9 mouse cellular contexts compared by ENCODE assay signal in the genomic region with DNA sequence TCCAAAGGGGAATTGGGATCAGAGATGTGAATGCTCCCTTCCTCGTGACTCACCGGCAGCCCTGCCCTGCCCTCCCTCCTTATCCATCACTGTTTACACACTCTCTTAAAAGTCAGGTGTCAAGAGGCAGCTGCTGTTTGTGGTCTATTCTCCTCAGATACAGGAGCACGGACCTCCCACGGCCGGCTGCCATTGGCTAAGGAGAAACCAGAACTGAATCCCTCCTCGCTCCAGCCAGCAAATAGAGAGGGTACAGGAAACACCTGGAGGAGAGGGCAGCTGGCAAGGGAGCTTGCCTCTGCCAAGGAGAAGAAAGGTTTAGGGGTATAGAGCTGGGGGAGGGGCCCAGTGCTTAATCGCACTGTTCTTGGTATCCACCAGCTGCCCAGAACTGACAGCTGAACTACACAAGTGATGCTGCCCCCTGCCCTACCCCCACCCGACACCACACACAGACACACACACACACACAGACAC. TPM values are rescaled to one million over a fixed set of nuclear protein-coding genes. Genes with fewer than 3 reads are reported as not detected.
A peak's percentile ranks its signal among the peaks of the same experiment; 100 is the strongest.
DNase-seq lines count a peak whose midpoint lies in the region; ATAC-seq lines count a peak whose summit lies in the region.
"Had no signal": no experiment of that assay in that cellular context is flagged by ENCODE, and none has a peak within 500 bp of the region (broad histone marks: within the 10 kb centered on the region; RNA-seq: fewer than 3 reads in every experiment).

No protein-coding gene starts in this region.

- no peaks in the 10 kb centered on the region for H3K36me3 ChIP-seq in hindbrain, embryonic 11.5 days (ENCODE audit: control insufficient read depth, insufficient read depth, low read length)
- no peaks in the 10 kb centered on the region for H3K36me3 ChIP-seq in limb, embryonic 15.5 days
- no peaks in the 10 kb centered on the region for H3K36me3 ChIP-seq in midbrain, embryonic 15.5 days (replicated peaks)

- H3K27me3 ChIP-seq in hindbrain, embryonic 11.5 days (ENCODE audit: control insufficient read depth, insufficient read depth, low read length), result no peaks in the 10 kb centered on the region
- H3K27me3 ChIP-seq in limb, embryonic 15.5 days, result no peaks in the 10 kb centered on the region
- no peaks in the 10 kb centered on the region for H3K27me3 ChIP-seq in midbrain, embryonic 15.5 days (replicated peaks)

- peaks cover 37% of the 10 kb centered on the region for H3K4me1 ChIP-seq in hindbrain, embryonic 11.5 days (replicated peaks; ENCODE audit: control insufficient read depth, insufficient read depth, low read length)
- H3K4me1 ChIP-seq in limb, embryonic 15.5 days, result peaks cover 62% of the 10 kb centered on the region
- peaks cover 30% of the 10 kb centered on the region for H3K4me1 ChIP-seq in midbrain, embryonic 15.5 days

- H3K27ac ChIP-seq in hindbrain, embryonic 11.5 days (ENCODE audit: low read depth, low read length), result peak overlapping the region; percentile 36
- peak overlapping the region; percentile 2; the same call in 1 of the 2 replicates for H3K27ac ChIP-seq in limb, embryonic 15.5 days
- no peak overlapping the region for H3K27ac ChIP-seq in midbrain, embryonic 15.5 days

- intact Hi-C loops in gastrocnemius, postnatal 36 days (cut with DNase I), result no loop called here

- H3K9ac ChIP-seq in hindbrain, embryonic 11.5 days (ENCODE audit: low read depth, low read length), result no peak overlapping the region
- H3K9ac ChIP-seq in limb, embryonic 15.5 days, result no peak overlapping the region
- no peak overlapping the region for H3K9ac ChIP-seq in midbrain, embryonic 15.5 days

- no peak for ATAC-seq in hindbrain, embryonic 11.5 days (ENCODE audit: low FRiP score)
- ATAC-seq in limb, embryonic 15.5 days (ENCODE audit: insufficient number of reproducible peaks, low FRiP score, low TSS enrichment, low read depth), result peak; percentile 44
- ATAC-seq in midbrain, embryonic 15.5 days (replicated peaks), result peak; percentile 8; the same call in 1 of the 2 replicates
- no peak for ATAC-seq in frontal cortex, adult (ENCODE audit: low TSS enrichment)

- H3K9me3 ChIP-seq in hindbrain, embryonic 11.5 days (ENCODE audit: control insufficient read depth, low read length), result no peaks in the 10 kb centered on the region
- H3K9me3 ChIP-seq in limb, embryonic 15.5 days, result no peaks in the 10 kb centered on the region
- no peaks in the 10 kb centered on the region for H3K9me3 ChIP-seq in midbrain, embryonic 15.5 days

- no peak overlapping the region for H3K4me2 ChIP-seq in hindbrain, embryonic 11.5 days (replicated peaks; ENCODE audit: low read depth, low read length)
- H3K4me2 ChIP-seq in limb, embryonic 15.5 days, result 0 out of 2 replicates have a peak overlapping the region, but pooled peaks have one; percentile 8
- no peak overlapping the region for H3K4me2 ChIP-seq in midbrain, embryonic 15.5 days

- no peak overlapping the region for H3K4me3 ChIP-seq in hindbrain, embryonic 11.5 days (ENCODE audit: low read depth, low read length)
- H3K4me3 ChIP-seq in limb, embryonic 15.5 days, result no peak overlapping the region
- no peak overlapping the region for H3K4me3 ChIP-seq in midbrain, embryonic 15.5 days

- peak; percentile 70 for DNase-seq in adrenal gland, postnatal 14 days
- no peak for DNase-seq in adrenal gland, adult 8-10 months
- peak; percentile 54 for DNase-seq in c-Kit-positive CD71-negative TER-119-negative erythroid progenitor cells, embryonic 14.5 days (ENCODE audit: low read depth)
- DNase-seq in hindbrain, embryonic 11.5 days (ENCODE audit: low spot score), result peak; percentile 51
- DNase-seq in gastrocnemius, postnatal 36 days, result no peak

- WGBS in hindbrain, embryonic 11.5 days, result 10% methylated on average over 8 of the region's 8 CpGs
- 7% methylated on average over 8 of the region's 8 CpGs for WGBS in limb, embryonic 15.5 days
- WGBS in midbrain, embryonic 15.5 days, result 9% methylated on average over 8 of the region's 8 CpGs

RNA-seq across cellular contexts. Expression of a gene that starts 11.7 kb away (rescaled TPM):
- 36.7 and 58.2 TPM in 2 replicates for total RNA-seq in adrenal gland, postnatal 14 days (2021)
- total RNA-seq in adrenal gland, adult 8-10 months (2022), result 10 to 100 TPM; 28.1 to 56.5 (median 50.6) TPM
- polyA plus RNA-seq in hindbrain, embryonic 11.5 days (2014; fragmentation: Nextera tagmentation; extraction: Ambion mirVana), result 107 and 108 TPM in 2 replicates
- polyA plus RNA-seq in limb, embryonic 15.5 days (2015; fragmentation: Nextera tagmentation; extraction: Ambion mirVana), result 30.9 and 35.1 TPM in 2 replicates
- polyA plus RNA-seq in midbrain, embryonic 15.5 days (2015; fragmentation: Nextera tagmentation; extraction: Ambion mirVana), result 37.2 and 42.2 TPM in 2 replicates
- 10 to 100 TPM; 31.5 to 54.9 TPM for total RNA-seq in gastrocnemius, postnatal 36 days (2021)

RNA-seq across cellular contexts. Expression of a gene that starts 30.1 kb away (rescaled TPM):
- total RNA-seq in adrenal gland, postnatal 14 days (2021), result 13.9 and 15.3 TPM in 2 replicates
- total RNA-seq in adrenal gland, adult 8-10 months (2022), result 10 to 100 TPM in 1 of 4 experiments, 1 to 10 TPM in 3; 6.9 to 10.7 (median 7.7) TPM
- polyA plus RNA-seq in hindbrain, embryonic 11.5 days (2014; fragmentation: Nextera tagmentation; extraction: Ambion mirVana), result 7.0 and 10.1 TPM in 2 replicates
- 147 and 186 TPM in 2 replicates for polyA plus RNA-seq in limb, embryonic 15.5 days (2015; fragmentation: Nextera tagmentation; extraction: Ambion mirVana)
- polyA plus RNA-seq in midbrain, embryonic 15.5 days (2015; fragmentation: Nextera tagmentation; extraction: Ambion mirVana), result 15.2 and 21.1 TPM in 2 replicates
- 10 to 100 TPM; 80.2 to 86.9 TPM for total RNA-seq in gastrocnemius, postnatal 36 days (2021)

RNA-seq across cellular contexts. Expression of a gene that starts 43.9 kb away (rescaled TPM):
- total RNA-seq in adrenal gland, postnatal 14 days (2021), result not detected in 2 replicates
- under 1 TPM in 1 of 4 experiments, not detected in 3; 0.28 TPM for total RNA-seq in adrenal gland, adult 8-10 months (2022)
- not detected in 2 replicates for polyA plus RNA-seq in hindbrain, embryonic 11.5 days (2014; fragmentation: Nextera tagmentation; extraction: Ambion mirVana)
- polyA plus RNA-seq in limb, embryonic 15.5 days (2015; fragmentation: Nextera tagmentation; extraction: Ambion mirVana), result 0.50 and 0.59 TPM in 2 replicates
- 0.09 and 0.10 TPM in 2 replicates for polyA plus RNA-seq in midbrain, embryonic 15.5 days (2015; fragmentation: Nextera tagmentation; extraction: Ambion mirVana)
- not detected for total RNA-seq in gastrocnemius, postnatal 36 days (2021)
- polyA plus RNA-seq: large intestine, adult 2 months had no signal

Comparison
In these comparisons a context has a peak if more than half of its experiments do, and no peak if none do; other contexts are left out.
1. DNase-seq: peak in adrenal gland, postnatal 14 days (single experiment), c-Kit-positive CD71-negative TER-119-negative erythroid progenitor cells, embryonic 14.5 days (single experiment) and hindbrain, embryonic 11.5 days (single experiment); none in adrenal gland, adult 8-10 months (single experiment) and gastrocnemius, postnatal 36 days (0 of 2).
2. ATAC-seq: peak in limb, embryonic 15.5 days (single experiment) and midbrain, embryonic 15.5 days (single experiment); none in hindbrain, embryonic 11.5 days (single experiment) and frontal cortex, adult (single experiment).